Mouse (Mus musculus) stomach, postnatal 0 days (tissue): ENCODE measurements around the gene Fahd1. TPM values are rescaled to one million over a fixed set of nuclear protein-coding genes. Genes with fewer than 3 reads are reported as not detected.

ENCODE experiments used
- ATAC-seq: fragments of 200-750 bp; cut with Nextera tagmentation; 2 replicates; pipeline ENCODE4 v1.8.0; 2017; ENCODE audit not compliant: low FRiP score, low TSS enrichment
- DNase-seq: peaks from one replicate; pipeline ENCODE4 v3.0.0-alpha.2; 2016; ENCODE audit warnings: low spot score
- H3K27ac ChIP-seq: fragments of 300-500 bp; sonication (generic); replicated peaks from 2 replicates; pipeline ENCODE4 v1.5.1; 2014; ENCODE audit warnings: mild to moderate bottlenecking, control low read depth
- H3K27me3 ChIP-seq: fragments of 300-500 bp; sonication (generic); 2 replicates; pipeline ENCODE4 v1.6.1; 2014; ENCODE audit warnings: low read length; ENCODE audit not compliant: control insufficient read depth, insufficient read depth
- H3K36me3 ChIP-seq: fragments of 300-500 bp; sonication (generic); 2 replicates; pipeline ENCODE4 v1.6.1; 2014; ENCODE audit warnings: low read length, mixed read lengths; ENCODE audit not compliant: control insufficient read depth, insufficient read depth
- H3K4me1 ChIP-seq: fragments of 300-500 bp; sonication (generic); replicated peaks from 2 replicates; pipeline ENCODE4 v1.6.1; 2014; ENCODE audit warnings: antibody characterized with exemption; ENCODE audit not compliant: control insufficient read depth, insufficient read depth
- H3K4me2 ChIP-seq: fragments of 300-500 bp; sonication (generic); replicated peaks from 2 replicates; pipeline ENCODE4 v1.6.1; 2014; ENCODE audit warnings: low read depth, mild to moderate bottlenecking, control low read depth, moderate library complexity
- H3K4me3 ChIP-seq: fragments of 300-500 bp; sonication (generic); 2 replicates; pipeline ENCODE4 v1.5.1; 2014; ENCODE audit warnings: low read depth, low read length, control low read depth
- H3K9ac ChIP-seq: fragments of 300-500 bp; sonication (generic); 2 replicates; pipeline ENCODE4 v1.6.1; 2014; ENCODE audit warnings: mild to moderate bottlenecking, low read length, control low read depth, mixed read lengths
- H3K9me3 ChIP-seq: fragments of 300-500 bp; sonication (generic); 2 replicates; pipeline ENCODE4 v1.6.1; 2016; ENCODE audit warnings: low read length; ENCODE audit not compliant: control insufficient read depth
- CTCF ChIP-seq: IDR thresholded peaks from 2 replicates; pipeline ENCODE4 v1.5.1; 2016; ENCODE audit warnings: antibody characterized with exemption, low read depth, mild to moderate bottlenecking, moderate library complexity
- EP300 ChIP-seq: optimal IDR thresholded peaks from 2 replicates; pipeline ENCODE3; 2016; ENCODE audit warnings: antibody characterized with exemption
- WGBS: fragments of 180-500 bp; shearing (Covaris S2); extraction: QIAGEN DNeasy Blood & Tissue Kit; methylation state at CpG from one replicate; pipeline ENCODE4 v1.1.7; 2014; 5-methylcytosine and 5-hydroxymethylcytosine counted together
- polyA plus RNA-seq: library from polyadenylated mRNA; unstranded; fragments of >200 nt; fragmentation: Nextera tagmentation; extraction: Ambion mirVana; gene quantifications from 2 replicates; pipeline ENCODE4 v1.2.1, GENCODE M21; 2015

Gene Fahd1
- polyA plus RNA-seq, 1 experiment from 2014 or later, result 24.1 TPM

GRCm38 (mm10) chr17:24844525-24844924 is 5.6 kb downstream of the Fahd1 start:
- Histone ChIP-seq H3K27ac (no peak overlapping the region), H3K4me1 (no peaks in the 10 kb centered on the region), H3K36me3 (no peaks in the 10 kb centered on the region), H3K9me3 (no peaks in the 10 kb centered on the region), H3K4me3 (no peak overlapping the region), H3K4me2 (no peak overlapping the region), H3K9ac (no peak overlapping the region; the same call in 1 of the 2 replicates), H3K27me3 (no peaks in the 10 kb centered on the region)
- ATAC-seq (no peak), DNase-seq (no peak)
- no peak for TF ChIP-seq CTCF
- TF ChIP-seq EP300, result no peak
- WGBS, result 47% methylated on average over 9 of the region's 9 CpGs

DNA sequence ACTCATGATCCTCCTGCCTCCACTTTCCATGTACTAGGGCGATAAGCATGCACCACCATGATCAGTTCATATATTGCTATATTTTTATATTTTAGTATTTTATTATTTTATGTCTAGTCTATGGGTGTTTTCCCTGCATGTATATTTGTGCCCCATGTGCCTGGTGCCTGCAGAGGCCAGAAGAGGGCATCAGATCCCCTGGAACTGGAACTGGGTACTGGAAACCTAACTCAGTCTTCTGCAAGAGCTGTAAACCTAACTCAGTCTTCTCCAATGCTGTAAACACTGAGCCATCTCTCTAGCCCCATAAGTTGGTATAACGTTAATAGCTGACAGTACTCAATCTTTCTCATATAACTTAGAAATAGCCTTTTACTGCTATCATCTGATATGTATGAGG is 7.5 kb downstream of the Fahd1 start:
- H3K27ac ChIP-seq, result no peak overlapping the region
- TF ChIP-seq EP300 (no peak), CTCF (peak; percentile 60)
- H3K4me3 ChIP-seq, result no peak overlapping the region
- ATAC-seq (no peak), DNase-seq (no peak)
- H3K27me3 ChIP-seq, result no peaks in the 10 kb centered on the region
- 58% methylated on average over 2 of the region's 2 CpGs for WGBS
- no peak overlapping the region for H3K4me2 ChIP-seq
- H3K9me3 ChIP-seq, result no peaks in the 10 kb centered on the region
- no peaks in the 10 kb centered on the region for H3K4me1 ChIP-seq
- no peak overlapping the region for H3K9ac ChIP-seq
- no peaks in the 10 kb centered on the region for H3K36me3 ChIP-seq

GRCm38 (mm10) chr17:24841133-24841532 is 9.0 kb downstream of the Fahd1 start:
- Histone ChIP-seq H3K36me3 (no peaks in the 10 kb centered on the region), H3K9me3 (no peaks in the 10 kb centered on the region), H3K27ac (peak overlapping the region; percentile 78; the same call in 1 of the 2 replicates), H3K4me3 (no peak overlapping the region), H3K27me3 (no peaks in the 10 kb centered on the region), H3K4me2 (no peak overlapping the region; the same call in 1 of the 2 replicates), H3K4me1 (no peaks in the 10 kb centered on the region), H3K9ac (no peak overlapping the region)
- 37% methylated on average over 4 of the region's 4 CpGs for WGBS
- peak; percentile 77 for ATAC-seq
- peak; percentile 68 for DNase-seq
- TF ChIP-seq CTCF (peak; percentile 76), EP300 (no peak)

GRCm38 (mm10) chr17:24840341-24840740 is 9.8 kb downstream of the Fahd1 start:
- no peak for ATAC-seq
- no peak overlapping the region for H3K9ac ChIP-seq
- WGBS, result 36% methylated on average over 5 of the region's 5 CpGs
- no peak for DNase-seq
- H3K4me3 ChIP-seq, result no peak overlapping the region
- peak overlapping the region; percentile 17; the same call in 1 of the 2 replicates for H3K4me2 ChIP-seq
- H3K36me3 ChIP-seq, result no peaks in the 10 kb centered on the region
- H3K4me1 ChIP-seq, result no peaks in the 10 kb centered on the region
- TF ChIP-seq EP300, result no peak
- TF ChIP-seq CTCF, result no peak
- H3K27ac ChIP-seq, result peak overlapping the region; percentile 78
- H3K27me3 ChIP-seq, result no peaks in the 10 kb centered on the region
- no peaks in the 10 kb centered on the region for H3K9me3 ChIP-seq

GRCm38 (mm10) chr17:24839842-24840241 is 10.3 kb downstream of the Fahd1 start, which contains the start of gene Hagh:
Gene Hagh (plus strand): TSS chr17:24840143.
- H3K27ac ChIP-seq, result peak within 1 kb of the TSS; percentile 78

DNA sequence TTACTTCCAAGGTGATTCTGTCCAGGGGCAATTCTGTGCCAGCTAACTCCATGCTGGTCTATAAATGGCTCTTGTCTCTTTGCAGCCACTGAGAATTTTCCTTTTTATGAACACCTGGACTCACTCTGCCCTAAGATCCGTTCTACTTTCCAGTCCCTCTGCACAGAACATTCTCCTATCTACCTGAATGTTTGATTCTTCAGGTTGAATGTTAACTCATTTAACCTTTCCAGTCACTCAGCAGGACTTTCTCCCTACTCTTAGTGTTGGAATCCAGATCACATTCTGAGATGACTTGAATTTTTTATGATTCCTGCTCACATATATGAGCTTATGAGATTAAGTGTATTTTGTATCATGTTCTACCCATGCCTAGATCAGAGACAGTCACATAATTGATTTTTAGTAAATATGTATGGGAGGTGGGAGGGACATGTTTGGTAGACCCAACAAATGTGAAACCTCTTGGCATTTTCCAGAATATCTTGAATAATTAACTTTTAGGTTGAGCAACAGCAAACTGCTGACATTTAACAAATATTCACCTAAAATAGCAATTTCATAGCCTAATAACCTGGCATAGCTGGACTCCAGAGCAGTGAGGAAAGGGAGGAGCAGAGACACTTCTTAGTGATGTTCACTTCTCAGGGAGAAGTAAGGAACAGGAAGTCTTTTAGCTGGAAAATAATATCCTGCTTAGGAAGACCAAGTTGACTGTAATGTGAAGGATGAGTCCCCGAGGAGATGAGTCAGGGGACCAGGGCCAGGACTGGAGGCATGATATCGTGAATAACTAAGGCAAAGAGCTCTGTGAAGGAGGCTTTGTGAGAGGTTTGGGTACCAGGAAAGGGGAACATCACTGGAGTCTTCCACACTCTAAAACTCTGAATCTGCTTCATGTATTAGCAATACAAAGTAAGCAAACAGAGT is 28.5 kb downstream of the Fahd1 start:
- no peak overlapping the region for H3K27ac ChIP-seq
- H3K4me2 ChIP-seq, result no peak overlapping the region
- no peak for ATAC-seq
- H3K27me3 ChIP-seq, result no peaks in the 10 kb centered on the region
- H3K36me3 ChIP-seq, result no peaks in the 10 kb centered on the region
- H3K9me3 ChIP-seq, result no peaks in the 10 kb centered on the region
- WGBS, result 48% methylated on average over 3 of the region's 3 CpGs
- H3K9ac ChIP-seq, result no peak overlapping the region
- H3K4me3 ChIP-seq, result no peak overlapping the region
- no peaks in the 10 kb centered on the region for H3K4me1 ChIP-seq
- DNase-seq, result no peak
- TF ChIP-seq CTCF (no peak), EP300 (no peak)

More at GRCm38 (mm10) chr17:24839842-24840241, 10.3 kb downstream of the Fahd1 start, which contains the start of gene Hagh:
- no peaks in the 10 kb centered on the region for H3K9me3 ChIP-seq
- no peaks in the 10 kb centered on the region for H3K4me1 ChIP-seq
- H3K4me3 ChIP-seq, result no peak within 1 kb of the TSS
- no peak within 1 kb of the TSS for H3K9ac ChIP-seq
- no peak for DNase-seq
- H3K36me3 ChIP-seq, result no peaks in the 10 kb centered on the region
- ATAC-seq, result 0 out of 2 replicates have a peak, but pooled peaks have one; percentile 38
- TF ChIP-seq CTCF (no peak), EP300 (no peak)
- 52% methylated on average over 8 of the region's 8 CpGs for WGBS
- H3K27me3 ChIP-seq, result no peaks in the 10 kb centered on the region
- H3K4me2 ChIP-seq, result peak within 1 kb of the TSS; percentile 17; the same call in 1 of the 2 replicates
